Mouse (Mus musculus) lung, postnatal 0 days (tissue): Measurements from ENCODE around the gene Ctnna3. TPM values are rescaled to one million over a fixed set of nuclear protein-coding genes. Genes with fewer than 3 reads are reported as not detected.
A peak's percentile ranks its signal among the peaks of the same experiment; 100 is the strongest.

Experiments
- ATAC-seq: fragments of 200-750 bp; cut with Nextera tagmentation; 2 replicates; pipeline ENCODE4 v1.8.0; 2017; ENCODE audit warnings: moderate library complexity
- DNase-seq: peaks from one replicate; pipeline ENCODE4 v3.0.0-alpha.2; 2016; ENCODE audit warnings: low spot score
- H3K27ac ChIP-seq: fragments of 300-500 bp; sonication (generic); 2 replicates; pipeline ENCODE4 v1.5.1; 2014; ENCODE audit warnings: antibody characterized with exemption, mild to moderate bottlenecking, low read length, mixed read lengths
- H3K27me3 ChIP-seq: fragments of 300-500 bp; sonication (generic); replicated peaks from 2 replicates; pipeline ENCODE4 v1.6.1; 2014; ENCODE audit warnings: low read length, mixed read lengths; ENCODE audit not compliant: insufficient read depth
- H3K36me3 ChIP-seq: fragments of 300-500 bp; sonication (generic); 2 replicates; pipeline ENCODE4 v1.6.1; 2014; ENCODE audit warnings: low read length, mixed read lengths; ENCODE audit not compliant: insufficient read depth
- H3K4me1 ChIP-seq: fragments of 300-500 bp; sonication (generic); 2 replicates; pipeline ENCODE4 v1.6.1; 2014; ENCODE audit warnings: antibody characterized with exemption, low read depth, low read length, mixed read lengths; ENCODE audit not compliant: insufficient read depth
- H3K4me2 ChIP-seq: fragments of 300-500 bp; sonication (generic); replicated peaks from 2 replicates; pipeline ENCODE4 v1.6.1; 2014; ENCODE audit warnings: low read depth, mild to moderate bottlenecking, low read length, moderate library complexity, mixed read lengths
- H3K4me3 ChIP-seq: fragments of 300-500 bp; sonication (generic); 2 replicates; pipeline ENCODE4 v1.5.1; 2014; ENCODE audit warnings: low read depth, low read length
- H3K9ac ChIP-seq: fragments of 300-500 bp; sonication (generic); replicated peaks from 2 replicates; pipeline ENCODE4 v1.6.1; 2014; ENCODE audit warnings: low read depth, mild to moderate bottlenecking
- H3K9me3 ChIP-seq: fragments of 300-500 bp; sonication (generic); 2 replicates; pipeline ENCODE4 v1.6.1; 2016; ENCODE audit warnings: low read length, mixed read lengths
- CTCF ChIP-seq: IDR thresholded peaks from 2 replicates; pipeline ENCODE4 v1.5.1; 2016; ENCODE audit warnings: antibody characterized with exemption, mild to moderate bottlenecking
- EP300 ChIP-seq: IDR thresholded peaks from 2 replicates; pipeline ENCODE4 v1.6.1; 2016; ENCODE audit warnings: antibody characterized with exemption, mild to moderate bottlenecking, control low read depth
- WGBS: fragments of 180-500 bp; shearing (Covaris S2); extraction: QIAGEN DNeasy Blood & Tissue Kit; methylation state at CpG from one replicate; pipeline ENCODE4 v1.1.7; 2014; 5-methylcytosine and 5-hydroxymethylcytosine counted together
- polyA plus RNA-seq: library from polyadenylated mRNA; unstranded; fragments of >200 nt; fragmentation: Nextera tagmentation; extraction: Ambion mirVana; gene quantifications from 2 replicates; pipeline ENCODE4 v1.2.1, GENCODE M21; 2015

Gene Ctnna3
- polyA plus RNA-seq, 1 experiment from 2014 or later: 0.19 TPM

DNA sequence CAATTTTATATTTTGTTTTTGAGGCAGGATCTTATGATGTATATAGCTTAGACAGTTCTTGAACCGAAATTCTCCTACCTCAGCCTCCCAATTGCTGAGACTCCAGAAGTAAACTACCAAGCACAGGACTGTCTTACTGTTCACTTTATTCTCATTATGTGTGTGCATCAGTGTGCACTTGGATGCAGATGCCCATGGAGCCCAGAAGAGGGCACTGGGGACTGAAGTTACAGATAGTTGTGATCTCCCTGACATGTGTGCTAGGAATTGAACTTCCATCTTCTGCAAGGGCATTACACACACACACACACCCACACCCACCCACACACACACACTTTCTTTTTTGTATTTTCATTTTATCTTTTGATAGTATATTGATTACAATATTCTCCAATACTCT is 666.6 kb downstream of the Ctnna3 start:
- Histone ChIP-seq H3K4me2 (no peak overlapping the region), H3K36me3 (no peaks in the 10 kb centered on the region), H3K4me3 (no peak overlapping the region), H3K9me3 (no peaks in the 10 kb centered on the region), H3K27ac (no peak overlapping the region), H3K4me1 (no peaks in the 10 kb centered on the region), H3K9ac (no peak overlapping the region), H3K27me3 (no peaks in the 10 kb centered on the region)
- WGBS: 100% methylated on average over 1 of the region's 1 CpGs
- ATAC-seq (no peak), DNase-seq (no peak)
- TF ChIP-seq EP300 (no peak), CTCF (0 out of 2 replicates have a peak, but pooled peaks have one; percentile 11)

DNA sequence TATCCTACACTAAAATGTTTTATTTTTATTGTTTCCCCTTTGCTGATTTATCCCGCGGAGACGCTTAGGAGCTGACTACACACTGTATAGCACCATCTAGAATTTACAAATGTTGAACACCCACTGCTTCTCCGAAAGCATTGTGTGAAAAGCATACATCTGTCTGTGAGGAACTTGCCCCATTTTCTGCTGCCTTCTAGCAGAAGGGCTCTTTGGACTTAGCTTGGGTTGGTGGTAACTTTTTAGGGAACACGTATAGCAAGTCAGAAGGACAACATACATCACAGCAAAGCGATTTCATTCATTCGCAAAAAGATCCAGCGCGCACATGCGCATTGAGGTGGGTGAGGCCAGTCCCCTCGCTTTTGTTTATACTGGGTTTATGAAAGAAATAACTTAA is 685.3 kb downstream of the Ctnna3 start:
- Histone ChIP-seq H3K4me1 (no peaks in the 10 kb centered on the region), H3K4me2 (no peak overlapping the region), H3K27me3 (no peaks in the 10 kb centered on the region), H3K36me3 (no peaks in the 10 kb centered on the region), H3K4me3 (no peak overlapping the region), H3K9ac (no peak overlapping the region), H3K9me3 (no peaks in the 10 kb centered on the region), H3K27ac (no peak overlapping the region)
- ATAC-seq: no peak
- no peak for DNase-seq
- TF ChIP-seq EP300 (no peak), CTCF (no peak)
- WGBS: 92% methylated on average over 11 of the region's 11 CpGs

DNA sequence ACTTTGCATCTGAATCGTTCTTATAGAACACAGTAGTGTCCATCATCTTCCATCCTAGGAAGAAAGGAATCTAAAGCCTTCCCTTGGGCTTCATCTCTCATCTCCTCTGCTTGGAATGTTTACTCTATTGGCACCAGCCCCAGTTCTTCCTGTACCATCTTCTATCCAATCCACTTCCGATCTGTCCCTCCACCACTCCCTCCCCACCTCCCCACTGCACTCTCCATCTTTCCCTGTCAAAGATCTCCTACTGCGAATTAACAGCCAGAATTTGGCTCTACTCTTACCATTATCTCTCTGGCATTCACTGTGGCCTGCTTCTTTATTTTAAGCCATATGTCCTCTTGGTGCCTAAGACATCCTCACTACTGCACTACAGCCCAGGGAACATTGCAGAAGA is 688.9 kb downstream of the Ctnna3 start:
- no peak for ATAC-seq
- no peak for DNase-seq
- Histone ChIP-seq H3K36me3 (no peaks in the 10 kb centered on the region), H3K27ac (no peak overlapping the region), H3K4me1 (no peaks in the 10 kb centered on the region), H3K9ac (no peak overlapping the region), H3K9me3 (no peaks in the 10 kb centered on the region), H3K27me3 (no peaks in the 10 kb centered on the region), H3K4me2 (no peak overlapping the region), H3K4me3 (no peak overlapping the region)
- no peak for TF ChIP-seq EP300
- whole genome bisulfite sequencing: 59% methylated on average over 3 of the region's 3 CpGs

DNA sequence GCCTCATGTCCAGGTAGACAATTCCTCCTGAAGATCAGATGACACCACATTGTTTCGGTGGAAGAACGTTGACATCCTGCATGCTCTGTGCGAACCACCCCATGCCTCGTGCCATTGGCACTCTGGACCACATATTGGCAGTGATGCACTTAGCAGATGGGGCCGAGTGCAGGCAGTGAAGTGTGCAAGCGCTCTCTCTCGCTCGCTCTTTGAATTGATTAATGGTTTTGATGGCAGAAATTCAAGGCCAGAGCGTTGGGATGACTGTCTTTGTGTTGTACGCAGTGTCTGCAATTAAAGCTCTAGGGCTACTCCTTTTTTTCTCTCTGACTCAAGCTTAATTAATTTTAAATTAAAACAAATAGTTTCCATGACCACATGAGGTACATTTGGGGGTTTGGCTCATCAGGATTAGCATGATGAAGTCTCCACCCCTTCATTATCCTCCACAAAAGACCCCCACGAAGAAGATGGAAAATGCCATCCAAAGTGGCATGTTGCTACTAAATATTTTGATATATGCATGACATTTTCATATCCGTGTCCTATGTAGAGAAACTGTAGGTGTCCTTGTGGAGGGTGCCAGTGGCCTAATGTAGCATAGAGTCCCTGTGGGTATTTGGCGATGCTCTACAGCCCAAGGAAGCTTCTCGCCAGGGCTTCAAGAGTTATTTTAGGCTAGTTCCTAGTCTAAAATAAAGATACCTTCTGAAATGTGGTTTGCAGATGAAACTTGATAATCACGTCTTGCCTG is 700.7 kb downstream of the Ctnna3 start:
- ATAC-seq (no peak), DNase-seq (no peak)
- Histone ChIP-seq H3K4me2 (no peak overlapping the region), H3K27me3 (no peaks in the 10 kb centered on the region), H3K4me1 (no peaks in the 10 kb centered on the region), H3K4me3 (no peak overlapping the region), H3K27ac (no peak overlapping the region), H3K36me3 (no peaks in the 10 kb centered on the region), H3K9ac (no peak overlapping the region), H3K9me3 (no peaks in the 10 kb centered on the region)
- WGBS: 84% methylated on average over 15 of the region's 15 CpGs
- TF ChIP-seq CTCF: no peak
- TF ChIP-seq EP300: no peak

DNA sequence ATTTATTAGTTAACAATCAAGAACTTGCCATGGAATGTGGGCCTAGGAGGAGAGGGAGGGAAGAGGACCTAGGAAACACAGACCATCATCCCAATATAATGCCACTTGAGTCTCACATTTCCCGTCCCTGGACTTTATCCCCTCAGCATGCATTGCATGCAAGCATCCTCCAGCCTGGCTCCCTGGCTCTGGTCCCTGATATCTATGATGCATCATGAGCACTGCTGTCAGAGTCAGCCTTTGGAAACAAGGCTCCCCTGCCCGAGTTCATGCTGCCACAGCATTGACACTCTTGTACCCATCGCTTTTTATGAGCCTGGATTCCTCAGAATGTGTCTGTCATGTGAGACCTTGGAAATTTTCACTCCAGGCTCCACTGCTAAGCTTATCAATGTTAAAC is 703.6 kb downstream of the Ctnna3 start:
- Histone ChIP-seq H3K27ac (no peak overlapping the region), H3K9ac (no peak overlapping the region), H3K9me3 (no peaks in the 10 kb centered on the region), H3K4me3 (no peak overlapping the region), H3K4me2 (no peak overlapping the region), H3K4me1 (no peaks in the 10 kb centered on the region), H3K36me3 (no peaks in the 10 kb centered on the region), H3K27me3 (no peaks in the 10 kb centered on the region)
- 70% methylated on average over 3 of the region's 3 CpGs for WGBS
- no peak for TF ChIP-seq EP300
- TF ChIP-seq CTCF: no peak
- ATAC-seq (no peak), DNase-seq (no peak)

DNA sequence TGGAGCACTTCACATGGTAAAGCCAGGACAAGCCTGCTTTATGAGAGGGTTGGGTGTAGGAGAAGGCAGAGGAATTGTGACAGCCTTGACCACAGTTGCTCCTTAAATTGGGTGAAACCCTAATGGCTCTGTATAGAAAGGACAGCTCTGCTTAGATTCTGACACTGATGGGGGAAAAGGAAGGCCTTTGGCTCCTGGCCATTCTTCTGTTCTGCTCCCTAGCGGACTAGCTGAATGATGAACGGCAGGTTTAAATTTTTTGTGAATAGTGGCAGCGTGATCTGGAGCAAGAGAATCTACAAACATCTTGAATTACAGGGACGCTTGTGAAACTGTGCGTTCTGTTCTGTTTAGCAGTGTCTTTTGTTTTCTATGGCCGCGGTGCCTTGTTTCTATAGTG is 705.6 kb downstream of the Ctnna3 start:
- Histone ChIP-seq H3K4me3 (no peak overlapping the region), H3K4me2 (no peak overlapping the region), H3K4me1 (no peaks in the 10 kb centered on the region), H3K9me3 (no peaks in the 10 kb centered on the region), H3K36me3 (no peaks in the 10 kb centered on the region), H3K27ac (no peak overlapping the region), H3K9ac (no peak overlapping the region), H3K27me3 (no peaks in the 10 kb centered on the region)
- no peak for TF ChIP-seq EP300
- 67% methylated on average over 7 of the region's 7 CpGs for WGBS
- ATAC-seq: no peak
- no peak for DNase-seq

DNA sequence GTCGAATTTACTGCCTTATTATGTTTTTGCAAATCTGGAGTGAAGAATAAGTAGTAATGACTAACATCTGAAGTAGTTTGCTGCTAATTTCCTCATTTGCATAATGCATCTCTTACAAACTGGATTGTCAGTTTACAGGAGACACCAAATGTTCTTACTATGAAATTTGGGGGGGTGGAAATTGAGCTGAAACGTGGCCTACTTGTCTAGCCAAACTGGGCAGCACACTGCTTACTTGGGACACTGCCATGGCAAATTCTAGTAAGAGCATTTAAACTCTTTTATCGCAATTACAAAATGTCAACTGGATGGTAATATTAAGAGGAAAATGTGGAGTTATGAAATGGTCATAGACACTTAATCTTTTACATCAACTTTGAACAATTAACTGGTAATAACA is 716.6 kb downstream of the Ctnna3 start:
- Histone ChIP-seq H3K9ac (no peak overlapping the region), H3K36me3 (no peaks in the 10 kb centered on the region), H3K4me2 (no peak overlapping the region), H3K4me3 (no peak overlapping the region), H3K4me1 (no peaks in the 10 kb centered on the region), H3K9me3 (no peaks in the 10 kb centered on the region), H3K27me3 (no peaks in the 10 kb centered on the region), H3K27ac (no peak overlapping the region)
- 63% methylated on average over 3 of the region's 3 CpGs for WGBS
- DNase-seq (no peak), ATAC-seq (no peak)
- TF ChIP-seq CTCF: no peak
- no peak for TF ChIP-seq EP300
